Mouse (Mus musculus) stomach, postnatal 0 days (tissue): Measurements from ENCODE around the gene Zbtb42. TPM values are rescaled to one million over a fixed set of nuclear protein-coding genes. Genes with fewer than 3 reads are reported as not detected.

Experiments used
- ATAC-seq: fragments of 200-750 bp; cut with Nextera tagmentation; 2 replicates; pipeline ENCODE4 v1.8.0; 2017; ENCODE audit not compliant: low FRiP score, low TSS enrichment
- DNase-seq: peaks from one replicate; pipeline ENCODE4 v3.0.0-alpha.2; 2016; ENCODE audit warnings: low spot score
- H3K27ac ChIP-seq: fragments of 300-500 bp; sonication (generic); replicated peaks from 2 replicates; pipeline ENCODE4 v1.5.1; 2014; ENCODE audit warnings: mild to moderate bottlenecking, control low read depth
- H3K27me3 ChIP-seq: fragments of 300-500 bp; sonication (generic); 2 replicates; pipeline ENCODE4 v1.6.1; 2014; ENCODE audit warnings: low read length; ENCODE audit not compliant: control insufficient read depth, insufficient read depth
- H3K36me3 ChIP-seq: fragments of 300-500 bp; sonication (generic); 2 replicates; pipeline ENCODE4 v1.6.1; 2014; ENCODE audit warnings: low read length, mixed read lengths; ENCODE audit not compliant: control insufficient read depth, insufficient read depth
- H3K4me1 ChIP-seq: fragments of 300-500 bp; sonication (generic); replicated peaks from 2 replicates; pipeline ENCODE4 v1.6.1; 2014; ENCODE audit warnings: antibody characterized with exemption; ENCODE audit not compliant: control insufficient read depth, insufficient read depth
- H3K4me2 ChIP-seq: fragments of 300-500 bp; sonication (generic); replicated peaks from 2 replicates; pipeline ENCODE4 v1.6.1; 2014; ENCODE audit warnings: low read depth, mild to moderate bottlenecking, control low read depth, moderate library complexity
- H3K4me3 ChIP-seq: fragments of 300-500 bp; sonication (generic); 2 replicates; pipeline ENCODE4 v1.5.1; 2014; ENCODE audit warnings: low read depth, low read length, control low read depth
- H3K9ac ChIP-seq: fragments of 300-500 bp; sonication (generic); 2 replicates; pipeline ENCODE4 v1.6.1; 2014; ENCODE audit warnings: mild to moderate bottlenecking, low read length, control low read depth, mixed read lengths
- H3K9me3 ChIP-seq: fragments of 300-500 bp; sonication (generic); 2 replicates; pipeline ENCODE4 v1.6.1; 2016; ENCODE audit warnings: low read length; ENCODE audit not compliant: control insufficient read depth
- CTCF ChIP-seq: IDR thresholded peaks from 2 replicates; pipeline ENCODE4 v1.5.1; 2016; ENCODE audit warnings: antibody characterized with exemption, low read depth, mild to moderate bottlenecking, moderate library complexity
- EP300 ChIP-seq: optimal IDR thresholded peaks from 2 replicates; pipeline ENCODE3; 2016; ENCODE audit warnings: antibody characterized with exemption
- WGBS: fragments of 180-500 bp; shearing (Covaris S2); extraction: QIAGEN DNeasy Blood & Tissue Kit; methylation state at CpG from one replicate; pipeline ENCODE4 v1.1.7; 2014; 5-methylcytosine and 5-hydroxymethylcytosine counted together
- polyA plus RNA-seq: library from polyadenylated mRNA; unstranded; fragments of >200 nt; fragmentation: Nextera tagmentation; extraction: Ambion mirVana; gene quantifications from 2 replicates; pipeline ENCODE4 v1.2.1, GENCODE M21; 2015

Gene Zbtb42
- polyA plus RNA-seq, 1 experiment from 2014 or later: 12.1 TPM

- TF ChIP-seq EP300 (no peak), CTCF (no peak)
- Histone ChIP-seq H3K4me1 (no peaks in the 10 kb centered on the region; the same call in 1 of the 2 replicates), H3K9me3 (no peaks in the 10 kb centered on the region), H3K9ac (peak overlapping the region; percentile 75), H3K27me3 (no peaks in the 10 kb centered on the region), H3K36me3 (peaks cover 8% of the 10 kb centered on the region), H3K4me3 (peak overlapping the region; percentile 66), H3K27ac (peak overlapping the region; percentile 86), H3K4me2 (peak overlapping the region; percentile 95)
- ATAC-seq (no peak), DNase-seq (no peak)
- under 1% methylated on average over 70 of the region's 75 CpGs for WGBS
Measured at GRCm38 (mm10) chr12:112644855-112645506, 33.6 kb upstream of the Zbtb42 start.

GRCm38 (mm10) chr12:112646139-112646538 lies 32.5 kb upstream of the Zbtb42 start:
- no peak for TF ChIP-seq CTCF
- no peak for TF ChIP-seq EP300
- no peak overlapping the region for H3K4me3 ChIP-seq
- ATAC-seq (no peak), DNase-seq (no peak)
- no peaks in the 10 kb centered on the region; the same call in 1 of the 2 replicates for H3K4me1 ChIP-seq
- peak overlapping the region; percentile 2; the same call in 1 of the 2 replicates for H3K9ac ChIP-seq
- H3K4me2 ChIP-seq: peak overlapping the region; percentile 95
- 45% methylated on average over 6 of the region's 6 CpGs for WGBS
- H3K9me3 ChIP-seq: no peaks in the 10 kb centered on the region
- no peaks in the 10 kb centered on the region for H3K27me3 ChIP-seq
- peaks cover 8% of the 10 kb centered on the region for H3K36me3 ChIP-seq
- no peak overlapping the region for H3K27ac ChIP-seq

GRCm38 (mm10) chr12:112648081-112648480 lies 30.5 kb upstream of the Zbtb42 start:
- H3K27me3 ChIP-seq: no peaks in the 10 kb centered on the region
- WGBS: 76% methylated on average over 5 of the region's 5 CpGs

GRCm38 (mm10) chr12:112651778-112652439 lies 26.7 kb upstream of the Zbtb42 start:
- H3K9ac ChIP-seq: no peak overlapping the region
- TF ChIP-seq CTCF (no peak), EP300 (no peak)
- H3K27ac ChIP-seq: no peak overlapping the region
- no peaks in the 10 kb centered on the region for H3K9me3 ChIP-seq
- H3K4me1 ChIP-seq: no peaks in the 10 kb centered on the region
- H3K4me3 ChIP-seq: no peak overlapping the region
- H3K36me3 ChIP-seq: peaks cover 26% of the 10 kb centered on the region
- no peaks in the 10 kb centered on the region for H3K27me3 ChIP-seq
- DNase-seq (no peak), ATAC-seq (no peak)
- no peak overlapping the region for H3K4me2 ChIP-seq
- WGBS: 53% methylated on average over 5 of the region's 5 CpGs

More at GRCm38 (mm10) chr12:112648081-112648480, 30.5 kb upstream of the Zbtb42 start:
- Histone ChIP-seq H3K9me3 (no peaks in the 10 kb centered on the region), H3K4me3 (no peak overlapping the region), H3K36me3 (peaks cover 11% of the 10 kb centered on the region), H3K4me1 (no peaks in the 10 kb centered on the region; the same call in 1 of the 2 replicates), H3K9ac (no peak overlapping the region), H3K27ac (no peak overlapping the region), H3K4me2 (no peak overlapping the region)
- no peak for TF ChIP-seq CTCF
- no peak for TF ChIP-seq EP300
- ATAC-seq: no peak
- no peak for DNase-seq

GRCm38 (mm10) chr12:112653157-112653824 lies 25.3 kb upstream of the Zbtb42 start:
- Histone ChIP-seq H3K27me3 (no peaks in the 10 kb centered on the region), H3K4me2 (no peak overlapping the region), H3K36me3 (peaks cover 37% of the 10 kb centered on the region), H3K27ac (no peak overlapping the region), H3K4me3 (no peak overlapping the region), H3K4me1 (no peaks in the 10 kb centered on the region), H3K9ac (no peak overlapping the region), H3K9me3 (no peaks in the 10 kb centered on the region)
- peak; percentile 89 for DNase-seq
- peak; percentile 69 for ATAC-seq
- TF ChIP-seq EP300 (no peak), CTCF (peak; percentile 98)
- 31% methylated on average over 7 of the region's 7 CpGs for WGBS

GRCm38 (mm10) chr12:112654076-112654475 lies 24.6 kb upstream of the Zbtb42 start:
- Histone ChIP-seq H3K9ac (no peak overlapping the region), H3K4me1 (no peaks in the 10 kb centered on the region), H3K36me3 (peaks cover 42% of the 10 kb centered on the region), H3K4me2 (no peak overlapping the region), H3K27me3 (no peaks in the 10 kb centered on the region), H3K27ac (no peak overlapping the region), H3K4me3 (no peak overlapping the region), H3K9me3 (no peaks in the 10 kb centered on the region)
- TF ChIP-seq EP300: no peak
- no peak for TF ChIP-seq CTCF
- 95% methylated on average over 5 of the region's 5 CpGs for WGBS
- no peak for ATAC-seq
- no peak for DNase-seq
